Mouse (Mus musculus): ENCODE results near the gene Glb1l2.

DNA sequence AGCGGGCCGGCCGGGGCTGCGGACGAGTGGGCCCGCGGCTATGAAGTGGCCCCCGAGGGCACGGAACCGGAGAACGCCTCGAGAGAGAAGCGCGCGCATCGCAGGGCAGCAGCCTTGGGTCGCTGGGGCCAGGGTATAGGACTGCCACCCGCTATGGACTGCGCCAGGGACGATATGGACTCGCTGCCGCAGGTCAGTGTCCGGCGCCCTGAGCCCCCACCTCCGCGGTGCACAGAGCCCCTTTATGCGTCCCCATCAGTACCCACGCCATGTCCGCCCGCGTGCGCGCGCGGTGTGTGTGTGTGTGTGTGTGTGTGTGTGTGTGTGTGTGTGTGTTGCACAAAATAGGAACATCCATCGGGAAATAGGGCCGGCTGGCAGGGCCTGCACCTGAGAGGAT, 72.3 kb downstream of the Glb1l2 start:
- TF ChIP-seq CTCF (conservative IDR thresholded peaks at IDR 0.05 in 1 of 2, IDR thresholded peaks at IDR 0.05 in 1 of 2; ENCODE audit: low read depth in 2 of 2, low read length in 2 of 2) (no peak), SMC3 (IDR thresholded peaks at IDR 0.05; ENCODE audit: low read depth, low read length) (no peak), POLR2A (IDR thresholded peaks at IDR 0.05; ENCODE audit: low read depth, low read length) (no peak), ELF1 (IDR thresholded peaks at IDR 0.05; ENCODE audit: low read depth, low read length) (no peak), HCFC1 (IDR thresholded peaks at IDR 0.05; ENCODE audit: low read depth, low read length) (no peak), ZC3H11A (IDR thresholded peaks at IDR 0.05; ENCODE audit: low read depth, low read length) (no peak), RAD21 (IDR thresholded peaks at IDR 0.05; ENCODE audit: low read depth, low read length) (no peak), NELFE (IDR thresholded peaks at IDR 0.05; ENCODE audit: low read depth, low read length) (no peak), EP300 (IDR thresholded peaks at IDR 0.05; ENCODE audit: low read length) (no peak), IRF4 (IDR thresholded peaks at IDR 0.05; ENCODE audit: low read depth, low read length) (no peak), MAX (IDR thresholded peaks at IDR 0.05; ENCODE audit: low read length) (no peak), MXI1 (IDR thresholded peaks at IDR 0.05; ENCODE audit: low read depth, low read length) (no peak), UBTF (IDR thresholded peaks at IDR 0.05; ENCODE audit: low read depth, low read length) (no peak), BHLHE40 (IDR thresholded peaks at IDR 0.05; ENCODE audit: low read depth, low read length) (no peak)
